Mouse (Mus musculus) stomach, postnatal 0 days (tissue): ENCODE results near the gene Slc25a23.

Experiments used
- CTCF ChIP-seq: IDR thresholded peaks from 2 replicates; pipeline ENCODE4 v1.5.1; 2016; ENCODE audit warnings: antibody characterized with exemption, low read depth, mild to moderate bottlenecking, moderate library complexity
- EP300 ChIP-seq: optimal IDR thresholded peaks from 2 replicates; pipeline ENCODE3; 2016; ENCODE audit warnings: antibody characterized with exemption

- no peak for TF ChIP-seq CTCF
- no peak for TF ChIP-seq EP300
Observed at GRCm38 (mm10) chr17:57062548-57062947, 2.9 kb upstream of the Slc25a23 start.
